Mouse (Mus musculus) cerebellum, adult 2 months (tissue): ENCODE measurements around the gene Dstyk. TPM values are rescaled to one million over a fixed set of nuclear protein-coding genes. Genes with fewer than 3 reads are reported as not detected.
A peak's percentile ranks its signal among the peaks of the same experiment; 100 is the strongest.

Experiments
- DNase-seq, 2 experiments: peaks; one replicate each; pipeline ENCODE4 v3.0.0; 2021
- H3K27ac ChIP-seq: fragments of 200-500 bp; 2 replicates; pipeline ENCODE4 v1.5.1; 2012; ENCODE audit warnings: low read length, control low read depth, inconsistent platforms; ENCODE audit not compliant: insufficient read depth
- H3K27me3 ChIP-seq: fragments of 200-500 bp; 2 replicates; pipeline ENCODE4 v1.6.1; 2012; ENCODE audit warnings: inconsistent platforms, mild to moderate bottlenecking, low read length, moderate library complexity; ENCODE audit not compliant: control insufficient read depth, insufficient read depth
- H3K4me1 ChIP-seq: fragments of 200-500 bp; 2 replicates; pipeline ENCODE4 v1.6.1; 2011; ENCODE audit warnings: low read length; ENCODE audit not compliant: control insufficient read depth, insufficient read depth
- H3K4me3 ChIP-seq: fragments of 200-500 bp; replicated peaks from 2 replicates; pipeline ENCODE3; 2011; ENCODE audit warnings: mild to moderate bottlenecking, low read depth, low read length, control low read depth; ENCODE audit not compliant: insufficient read depth
- CTCF ChIP-seq: fragments of 200-500 bp; IDR thresholded peaks from 2 replicates; pipeline ENCODE4 v1.5.1; 2011; ENCODE audit warnings: low read depth, mild to moderate bottlenecking, control low read depth, low read length, moderate library complexity, borderline replicate concordance; ENCODE audit not compliant: insufficient read depth
- POLR2A ChIP-seq: fragments of 200-500 bp; IDR thresholded peaks from 2 replicates; pipeline ENCODE4 v1.6.1; 2011; ENCODE audit warnings: low read length, control low read depth, borderline replicate concordance; ENCODE audit not compliant: insufficient read depth
- WGBS: fragments of 180-500 bp; shearing (Covaris S2); methylation state at CpG from one replicate; pipeline ENCODE4 v1.1.7; 2018; 5-methylcytosine and 5-hydroxymethylcytosine counted together
- polyA plus RNA-seq: library from polyadenylated mRNA; depleted of rRNA; stranded (reverse); fragments of >200 nt; gene quantifications from 2 replicates; pipeline ENCODE4 v1.2.3, GENCODE M21; 2012

Dstyk gene
- polyA plus RNA-seq, 1 experiment = 32.6 TPM

GRCm38 (mm10) chr1:132390691-132391579, 26.4 kb upstream of the Dstyk start, which contains the start of gene Tmcc2:
Gene Tmcc2 (minus strand): TSS chr1:132391281.
- peak within 1 kb of the TSS; percentile 90 for H3K27ac ChIP-seq
- H3K4me3 ChIP-seq = peak within 1 kb of the TSS; percentile 92
- TF ChIP-seq POLR2A (peak; percentile 11; the same call in 1 of the 2 replicates), CTCF (no peak)
- under 1% methylated on average over 50 of the region's 50 CpGs for WGBS
- no peaks in the 10 kb centered on the region for H3K27me3 ChIP-seq
- H3K4me1 ChIP-seq = peaks cover 10% of the 10 kb centered on the region; the same call in 1 of the 2 replicates
- peak; percentile 65 to 76 for DNase-seq

DNA sequence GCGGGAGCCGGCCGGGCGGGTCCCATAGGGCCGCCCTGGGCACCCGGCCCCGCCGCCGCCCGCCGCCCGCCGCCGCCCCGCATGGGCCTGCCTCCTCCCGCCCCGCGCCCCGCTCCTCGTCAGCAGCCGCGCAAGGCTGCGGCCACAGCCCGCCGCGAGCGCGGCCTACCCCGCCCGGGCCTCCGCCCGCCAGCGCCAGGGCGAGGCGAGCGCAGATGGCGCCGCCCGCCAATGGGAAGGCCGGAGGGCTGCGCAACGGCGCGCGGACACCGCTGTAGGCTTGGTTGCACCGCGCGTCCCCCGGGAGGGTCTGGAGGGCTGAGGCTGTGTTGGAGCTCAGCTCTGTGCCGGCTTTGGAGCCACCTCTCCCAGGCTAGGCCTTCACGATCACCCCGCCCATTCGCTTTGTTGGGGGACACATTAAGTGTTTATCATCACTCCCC, 25.8 kb upstream of the Dstyk start:
- H3K4me3 ChIP-seq = peak overlapping the region; percentile 92
- peak; percentile 92 for TF ChIP-seq POLR2A
- no peak for TF ChIP-seq CTCF
- DNase-seq = peak; percentile 89 to 91
- under 1% methylated on average over 54 of the region's 54 CpGs for WGBS
- H3K27ac ChIP-seq = peak overlapping the region; percentile 90
- peaks cover 3% of the 10 kb centered on the region; the same call in 1 of the 2 replicates for H3K4me1 ChIP-seq
- no peaks in the 10 kb centered on the region for H3K27me3 ChIP-seq

- no peak for DNase-seq
- Histone ChIP-seq H3K4me3 (no peak overlapping the region), H3K4me1 (no peaks in the 10 kb centered on the region; the same call in 1 of the 2 replicates), H3K27ac (no peak overlapping the region; the same call in 1 of the 2 replicates), H3K27me3 (no peaks in the 10 kb centered on the region)
- TF ChIP-seq CTCF = no peak
- no peak for TF ChIP-seq POLR2A
- WGBS = 39% methylated on average over 5 of the region's 5 CpGs
Measured at GRCm38 (mm10) chr1:132392872-132393271, 24.5 kb upstream of the Dstyk start.

DNA sequence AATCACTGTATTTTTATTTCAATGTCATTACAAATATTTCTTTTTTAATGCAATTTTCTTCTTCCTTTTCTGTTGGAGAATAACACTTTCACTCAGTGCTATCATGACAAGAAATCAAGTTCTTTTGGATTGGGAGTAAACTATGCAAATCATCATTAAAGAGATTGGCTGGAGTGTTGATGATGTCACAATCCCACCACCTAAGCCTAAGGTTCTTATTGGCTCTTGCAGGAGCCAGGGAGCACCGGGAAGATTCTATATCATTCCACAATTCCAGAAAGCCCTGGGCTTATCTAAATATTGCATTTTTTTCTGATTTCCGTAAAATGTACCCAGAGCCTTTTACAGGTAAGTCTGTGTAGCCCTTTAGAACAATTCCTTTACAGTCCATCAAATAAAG, 20.6 kb upstream of the Dstyk start:
- no peaks in the 10 kb centered on the region for H3K27me3 ChIP-seq
- H3K4me3 ChIP-seq = no peak overlapping the region
- no peak for DNase-seq
- WGBS = 66% methylated on average over 2 of the region's 2 CpGs
- H3K4me1 ChIP-seq = no peaks in the 10 kb centered on the region; the same call in 1 of the 2 replicates
- no peak overlapping the region for H3K27ac ChIP-seq
- TF ChIP-seq CTCF = no peak
- no peak for TF ChIP-seq POLR2A

DNA sequence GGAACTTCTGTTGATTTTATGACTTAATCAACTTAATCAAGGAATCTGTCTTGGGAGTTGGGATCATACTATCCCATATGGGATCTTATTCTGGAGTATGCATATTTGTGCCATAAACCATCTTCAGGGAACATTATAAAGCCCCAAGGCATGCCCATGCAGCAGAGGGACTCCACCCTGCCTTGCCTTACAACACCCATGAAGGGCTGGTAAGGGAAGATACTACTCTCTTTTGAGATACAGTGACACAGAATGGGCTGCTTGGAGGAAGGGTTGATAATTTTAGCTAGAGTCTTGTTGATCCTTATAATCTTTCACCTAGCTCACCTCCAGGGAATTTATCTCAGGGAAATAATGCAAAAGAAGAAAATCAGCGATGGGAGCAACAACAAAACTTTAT, 16.8 kb upstream of the Dstyk start:
- Histone ChIP-seq H3K4me3 (no peak overlapping the region), H3K4me1 (no peaks in the 10 kb centered on the region), H3K27ac (no peak overlapping the region), H3K27me3 (no peaks in the 10 kb centered on the region)
- DNase-seq = no peak
- no peak for TF ChIP-seq POLR2A
- no peak for TF ChIP-seq CTCF
- WGBS = 66% methylated on average over 1 of the region's 1 CpGs

DNA sequence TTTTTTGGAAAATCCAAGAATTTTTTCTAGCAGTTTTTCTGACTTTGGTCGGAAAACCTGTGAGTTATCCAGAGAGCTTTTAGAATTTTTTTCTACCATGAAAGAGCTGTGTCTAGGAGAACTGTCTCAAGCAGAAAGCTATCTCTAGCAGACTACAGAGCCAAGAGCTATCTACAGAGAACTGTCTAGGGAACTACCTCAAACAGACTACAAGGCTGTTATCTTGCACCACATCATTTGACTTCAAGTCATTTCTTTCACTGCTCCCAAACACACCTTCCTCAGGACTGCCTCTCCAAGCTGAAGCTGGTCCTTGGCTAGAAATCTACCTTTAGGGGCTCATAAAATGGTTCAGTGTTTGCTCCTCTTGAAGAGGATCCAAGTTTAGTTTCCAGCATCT, 15.5 kb upstream of the Dstyk start:
- Histone ChIP-seq H3K4me3 (no peak overlapping the region), H3K27ac (no peak overlapping the region), H3K4me1 (no peaks in the 10 kb centered on the region), H3K27me3 (no peaks in the 10 kb centered on the region)
- no peak for DNase-seq
- TF ChIP-seq CTCF (no peak), POLR2A (no peak)
- WGBS = 89% methylated on average over 1 of the region's 1 CpGs

GRCm38 (mm10) chr1:132410657-132411056, 6.7 kb upstream of the Dstyk start:
- no peaks in the 10 kb centered on the region for H3K27me3 ChIP-seq
- no peak for DNase-seq
- no peak overlapping the region for H3K4me3 ChIP-seq
- H3K27ac ChIP-seq = no peak overlapping the region
- no peak for TF ChIP-seq POLR2A
- no peak for TF ChIP-seq CTCF
- H3K4me1 ChIP-seq = no peaks in the 10 kb centered on the region
- WGBS = 87% methylated on average over 3 of the region's 3 CpGs
